Mouse (Mus musculus) limb, embryonic 11.5 days (tissue): ENCODE measurements at regions not wholly inside any gene's neighbourhood (a gene's known extent, or its start where the extent isn't known, plus 50 kb on each side); places are given as distances from the start of the nearest gene placed in this dataset.

ENCODE experiments used
- ATAC-seq: fragments of 200-750 bp; cut with Nextera tagmentation; 2 replicates; pipeline ENCODE4 v1.8.0; 2017; ENCODE audit warnings: low read depth; ENCODE audit not compliant: insufficient number of reproducible peaks, low FRiP score, low TSS enrichment
- DNase-seq: peaks from one replicate; pipeline ENCODE4 v3.0.0-alpha.2; 2015; ENCODE audit warnings: low spot score
- H3K27ac ChIP-seq: fragments of 300-500 bp; sonication (generic); replicated peaks from 2 replicates; pipeline ENCODE4 v1.5.1; 2014; ENCODE audit warnings: low read depth, mild to moderate bottlenecking, low read length
- H3K27me3 ChIP-seq: fragments of 300-500 bp; sonication (generic); 2 replicates; pipeline ENCODE4 v1.6.1; 2014; ENCODE audit warnings: mild to moderate bottlenecking, low read length, mixed read lengths; ENCODE audit not compliant: control insufficient read depth, insufficient read depth
- H3K36me3 ChIP-seq: fragments of 300-500 bp; sonication (generic); 2 replicates; pipeline ENCODE4 v1.6.1; 2014; ENCODE audit warnings: mild to moderate bottlenecking, low read length, moderate library complexity, mixed read lengths; ENCODE audit not compliant: control insufficient read depth, insufficient read depth
- H3K4me1 ChIP-seq: fragments of 300-500 bp; sonication (generic); 2 replicates; pipeline ENCODE4 v1.6.1; 2014; ENCODE audit warnings: low read length, mixed read lengths; ENCODE audit not compliant: control insufficient read depth, insufficient read depth
- H3K4me2 ChIP-seq: fragments of 300-500 bp; sonication (generic); 2 replicates; pipeline ENCODE4 v1.6.1; 2014; ENCODE audit warnings: low read depth, mild to moderate bottlenecking, moderate library complexity; ENCODE audit not compliant: severe bottlenecking
- H3K4me3 ChIP-seq: fragments of 300-500 bp; sonication (generic); 2 replicates; pipeline ENCODE4 v1.5.1; 2014; ENCODE audit warnings: low read depth, low read length
- H3K9ac ChIP-seq: fragments of 300-500 bp; sonication (generic); 2 replicates; pipeline ENCODE4 v1.6.1; 2014; ENCODE audit warnings: mild to moderate bottlenecking, low read length
- H3K9me3 ChIP-seq: fragments of 300-500 bp; sonication (generic); 2 replicates; pipeline ENCODE4 v1.6.1; 2016; ENCODE audit warnings: low read length; ENCODE audit not compliant: control insufficient read depth
- WGBS: fragments of 180-500 bp; shearing (Covaris S2); extraction: QIAGEN DNeasy Blood & Tissue Kit; methylation state at CpG from one replicate; pipeline ENCODE4 v1.1.7; 2014; 5-methylcytosine and 5-hydroxymethylcytosine counted together

DNA sequence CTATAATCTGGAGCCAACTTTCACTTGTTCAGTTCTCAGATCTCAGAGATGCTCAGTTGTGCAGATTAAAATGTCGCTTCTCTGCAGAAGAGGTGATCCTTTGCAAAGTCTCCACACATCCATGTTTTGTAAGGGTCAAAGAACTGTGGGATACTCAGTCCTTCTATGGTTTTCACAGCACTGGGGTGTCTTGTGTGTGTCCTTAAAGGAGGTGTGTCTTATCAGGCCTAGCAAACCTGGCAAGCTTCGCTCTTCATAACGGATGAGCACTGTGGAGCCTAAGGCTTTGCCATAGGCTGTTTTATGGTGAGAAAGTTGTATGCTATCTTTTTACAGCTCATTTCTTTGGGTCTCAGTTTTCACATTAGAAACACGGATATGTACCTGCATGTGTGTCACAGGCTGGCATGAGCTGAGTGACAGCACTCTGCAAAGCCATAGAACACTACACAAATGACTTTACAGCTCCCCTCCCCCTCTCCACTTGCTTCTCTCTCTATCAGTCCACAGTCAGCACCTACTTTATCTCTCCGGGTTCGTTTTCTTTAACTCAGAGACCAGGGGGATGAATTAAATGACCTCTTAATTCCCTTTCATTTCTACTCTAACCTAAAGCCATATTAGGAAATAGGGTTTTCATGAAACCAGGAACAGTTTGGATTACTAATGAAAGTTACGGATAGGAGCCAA is 49.8 kb upstream of the Picalm start:
- Histone ChIP-seq H3K9ac (no peak overlapping the region), H3K27me3 (no peaks in the 10 kb centered on the region), H3K9me3 (no peaks in the 10 kb centered on the region), H3K4me3 (no peak overlapping the region), H3K27ac (no peak overlapping the region), H3K36me3 (no peaks in the 10 kb centered on the region), H3K4me1 (no peaks in the 10 kb centered on the region), H3K4me2 (no peak overlapping the region)
- 73% methylated on average over 7 of the region's 7 CpGs for WGBS
- no peak for DNase-seq
- ATAC-seq = no peak
